Mouse (Mus musculus) T-helper 1 cell (primary cell): ENCODE measurements at regions not wholly inside any gene's neighbourhood (a gene's known extent, or its start where the extent isn't known, plus 50 kb on each side); places are given as distances from the start of the nearest gene placed in this dataset.

Experiments used
- in situ Hi-C: fragments of 300-600 bp; cut with MboI, MseI; formaldehyde crosslinking; loops from one replicate; pipeline ENCODE4 v1.15.1; 2025; ENCODE audit warnings: high pct_unique_total_duplicates

GRCm38 (mm10) chr8:35235815-35236509 lies 529.6 kb upstream of the Gm19410 start:
- in situ Hi-C loops = no loop called here

DNA sequence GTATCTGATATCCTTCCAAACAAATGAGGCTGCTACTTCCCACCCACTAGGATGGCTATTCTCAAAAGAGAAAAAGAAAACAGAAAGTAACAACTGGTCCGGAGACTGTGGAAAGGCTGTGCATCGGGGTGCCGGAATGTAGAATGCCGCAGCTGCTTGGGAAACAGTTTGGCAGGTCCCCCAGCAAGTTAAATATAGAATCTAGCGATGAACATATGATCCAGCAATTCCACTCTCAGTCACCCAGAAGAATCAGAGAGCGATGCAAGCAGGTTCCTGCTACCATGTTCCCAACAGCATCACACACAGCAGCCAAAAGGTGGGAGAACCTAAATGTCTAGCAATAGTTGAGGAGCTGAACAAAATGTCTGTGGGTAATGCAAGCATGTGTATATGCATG lies 528.3 kb upstream of the Gm19410 start:
- in situ Hi-C loops = no loop called here

DNA sequence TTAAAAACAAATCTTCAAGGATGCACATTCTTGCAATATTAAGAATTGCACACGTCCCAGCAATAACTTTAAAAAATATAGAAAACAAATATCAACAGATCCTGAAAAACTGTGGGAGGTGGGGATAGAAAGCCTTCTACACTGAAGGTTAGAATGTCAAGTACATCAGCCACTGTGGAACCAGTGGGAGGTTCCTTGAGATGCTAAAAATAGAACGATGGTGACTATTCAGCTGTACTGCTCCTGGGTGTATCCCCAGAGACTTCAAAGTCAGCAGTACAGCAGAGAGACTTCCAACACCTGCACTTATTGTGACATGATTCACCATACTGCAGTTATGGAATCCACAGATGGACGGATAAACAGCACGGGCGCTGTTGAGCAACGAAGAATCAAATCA lies 524.7 kb upstream of the Gm19410 start:
- in situ Hi-C loops = no loop called here

GRCm38 (mm10) chr8:35243555-35243954 lies 522.0 kb upstream of the Gm19410 start:
- in situ Hi-C loops = no loop called here

- in situ Hi-C loops = no loop called here
Measured at GRCm38 (mm10) chr8:35249747-35250375, 515.7 kb upstream of the Gm19410 start.

DNA sequence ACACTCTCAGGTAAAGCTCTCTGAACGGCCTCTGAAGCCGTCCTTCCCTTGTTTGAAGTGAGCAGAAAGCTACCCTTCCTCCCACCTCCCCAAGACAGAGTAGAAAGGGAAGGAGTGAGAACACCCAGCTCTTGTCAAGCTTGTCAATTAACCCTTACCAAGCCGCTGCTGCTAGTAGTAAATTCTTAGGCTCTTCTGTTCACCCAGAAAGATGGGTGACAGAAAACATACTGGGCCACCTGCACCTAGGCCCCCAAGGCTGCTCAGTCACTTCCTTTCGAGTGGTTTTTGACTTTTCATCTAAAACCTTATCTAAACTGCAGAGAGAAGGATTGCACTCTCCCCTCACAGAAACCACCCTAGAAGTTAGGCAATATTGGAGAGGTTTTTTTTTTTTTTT lies 514.9 kb upstream of the Gm19410 start:
- in situ Hi-C loops = no loop called here

GRCm38 (mm10) chr8:35253946-35254345 lies 511.6 kb upstream of the Gm19410 start:
- in situ Hi-C loops = no loop called here

GRCm38 (mm10) chr8:35255327-35255726 lies 510.3 kb upstream of the Gm19410 start:
- in situ Hi-C loops = no loop called here

DNA sequence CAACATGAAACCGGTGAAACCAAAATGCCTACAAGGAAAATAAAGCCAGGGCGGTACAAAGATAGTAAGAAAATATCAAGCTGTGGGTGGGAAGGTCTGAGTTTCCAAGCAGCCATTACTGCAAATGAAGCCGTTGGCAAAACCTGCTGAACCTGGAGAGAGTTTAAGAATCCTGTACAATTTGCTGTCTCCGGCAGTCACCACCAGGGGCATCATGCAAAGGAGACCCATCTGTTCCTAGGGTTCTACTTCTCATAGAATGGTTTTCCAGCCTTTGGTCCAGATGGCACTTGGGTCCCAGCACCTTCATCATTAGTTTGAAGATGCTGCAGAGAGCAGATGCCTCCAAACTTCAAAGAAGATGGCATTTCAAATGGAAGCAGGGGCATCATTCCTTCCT lies 508.6 kb upstream of the Gm19410 start:
- in situ Hi-C loops = no loop called here

DNA sequence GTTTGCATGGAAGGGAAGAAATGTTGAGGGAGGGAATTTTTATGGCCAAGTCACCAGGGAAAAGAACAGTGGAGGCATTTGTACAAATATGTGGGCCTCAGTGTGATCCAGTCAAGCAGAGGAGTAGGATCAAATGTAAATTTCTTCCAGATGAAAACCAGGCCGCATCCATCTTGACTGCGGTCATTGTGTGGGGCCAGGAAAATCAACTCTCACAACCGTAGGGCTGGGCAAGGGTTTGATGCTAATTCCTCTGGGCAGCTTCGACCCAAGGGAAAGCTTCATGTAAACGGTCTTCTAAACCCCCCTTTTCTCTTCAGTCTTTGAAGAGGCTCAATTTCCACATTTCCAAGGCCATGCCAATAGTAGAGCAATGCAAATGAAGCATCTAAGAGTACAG lies 497.4 kb upstream of the Gm19410 start:
- in situ Hi-C loops = no loop called here

DNA sequence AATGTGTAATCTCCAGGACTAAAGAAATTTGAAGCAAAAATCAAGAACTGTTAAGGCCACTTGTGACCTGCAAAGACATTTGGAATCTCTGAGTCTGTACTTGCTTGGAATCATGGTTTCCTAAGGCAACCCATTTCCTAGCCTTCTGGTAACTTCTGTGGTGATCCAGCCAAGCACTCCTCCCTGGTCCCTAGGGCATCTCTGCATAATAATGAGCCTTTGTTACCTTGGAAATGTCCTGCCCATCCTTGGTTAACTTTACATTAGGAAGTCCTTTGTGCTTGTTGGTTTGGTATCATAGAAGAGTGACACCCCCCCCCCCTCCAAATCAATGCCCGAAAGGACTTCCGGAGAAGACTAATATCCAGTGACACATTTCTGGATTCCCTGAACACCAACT lies 496.6 kb upstream of the Gm19410 start:
- in situ Hi-C loops = no loop called here

DNA sequence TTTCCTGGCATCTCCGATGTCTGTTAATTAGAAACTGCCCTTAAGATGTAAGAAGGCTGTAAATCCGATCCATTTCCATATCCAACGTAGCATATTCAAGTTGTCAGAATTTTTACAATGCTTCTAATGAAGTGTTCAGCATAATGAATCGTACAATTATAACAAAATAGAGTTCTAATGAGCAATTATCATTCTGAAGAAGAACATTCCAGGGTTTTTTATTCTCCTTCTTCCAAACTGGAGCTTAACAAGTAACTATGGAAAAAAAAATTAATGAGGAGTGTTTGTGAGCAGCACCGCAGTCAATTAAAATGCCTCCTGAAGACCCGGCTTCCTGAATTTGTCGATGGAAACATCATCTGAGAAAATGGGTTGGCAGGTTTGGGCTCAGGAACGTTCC lies 489.6 kb upstream of the Gm19410 start:
- in situ Hi-C loops = no loop called here

DNA sequence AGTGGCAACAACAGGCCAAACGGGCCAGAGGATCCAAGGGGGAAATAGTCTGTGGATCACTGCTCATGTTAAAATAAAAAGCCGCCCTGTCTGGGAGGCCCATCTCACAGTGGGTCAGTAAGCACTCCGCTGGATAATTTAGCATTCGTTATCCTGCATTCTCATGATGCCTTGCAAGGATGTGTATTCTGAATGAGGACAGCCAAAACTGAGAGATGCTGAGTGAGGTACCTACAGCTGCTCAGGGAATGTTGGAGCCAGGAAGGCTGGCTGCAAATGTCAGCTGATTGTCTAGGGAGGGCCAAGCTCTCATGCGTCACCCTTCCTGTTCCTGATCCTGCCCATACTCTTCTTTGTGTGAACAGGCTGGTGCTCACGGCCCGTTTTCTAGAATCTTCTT lies 489.1 kb upstream of the Gm19410 start:
- in situ Hi-C loops = no loop called here

DNA sequence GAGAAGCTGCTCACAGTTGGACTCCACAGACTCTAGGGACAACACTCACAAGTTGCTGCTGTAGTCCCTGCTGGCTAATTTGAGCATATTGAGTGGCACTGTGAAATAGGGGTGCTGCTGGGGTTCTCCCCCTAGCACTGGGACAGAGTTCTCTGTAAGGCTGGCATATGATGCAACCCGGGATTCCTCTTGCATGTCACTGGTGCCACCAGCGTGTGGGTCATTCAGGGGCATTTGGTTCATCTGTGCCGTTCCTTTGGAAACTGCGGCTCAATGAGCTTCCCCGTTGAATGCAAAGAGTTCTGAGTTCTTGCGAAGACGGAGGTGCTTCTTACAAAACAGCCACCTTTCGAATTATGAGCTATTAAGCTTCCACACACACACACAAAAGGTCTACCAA lies 486.6 kb upstream of the Gm19410 start:
- in situ Hi-C loops = no loop called here

DNA sequence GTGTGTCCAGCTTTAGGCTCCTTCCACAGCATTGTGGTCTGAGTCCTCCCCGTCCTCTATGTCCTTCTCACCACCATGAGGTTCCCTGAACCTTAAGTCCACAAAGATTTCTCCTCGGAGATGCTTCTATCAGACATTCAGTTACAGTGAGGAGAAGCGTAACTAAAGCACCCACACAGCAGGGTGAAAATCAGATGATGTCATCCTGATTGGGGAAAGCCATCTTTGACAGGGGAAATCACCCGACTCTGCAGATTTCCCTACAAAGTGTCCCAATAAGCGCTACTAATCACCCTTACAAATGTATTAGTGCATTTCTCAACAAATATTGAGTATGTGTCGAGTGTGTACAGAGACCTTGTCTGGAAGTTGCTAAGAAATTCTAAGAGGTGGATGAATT lies 484.8 kb upstream of the Gm19410 start:
- in situ Hi-C loops = loop anchor here (5.0 kb wide), 1 partner anchor 47 kb away; no protein-coding TSS in a partner anchor

DNA sequence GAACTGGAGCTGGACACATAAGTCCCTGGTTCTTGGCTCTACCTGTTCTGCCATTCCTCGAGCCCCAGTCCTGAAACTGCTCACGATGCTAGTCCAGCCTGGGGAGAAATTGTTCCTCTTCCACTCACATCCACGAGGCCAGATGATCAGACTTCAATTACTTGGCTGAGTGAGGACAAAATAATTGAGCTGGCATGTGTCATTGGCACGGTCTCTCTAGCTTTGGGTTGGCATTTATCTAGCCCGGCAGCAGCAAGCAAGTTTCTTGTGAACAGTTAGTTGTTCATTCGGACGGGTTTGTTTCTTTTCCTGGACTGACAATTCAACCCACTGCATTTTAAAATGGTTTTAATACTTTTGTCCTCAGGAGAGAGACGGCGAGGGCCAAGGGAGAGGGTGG lies 482.2 kb upstream of the Gm19410 start:
- in situ Hi-C loops = loop anchor here (5.0 kb wide), 1 partner anchor 44 kb away; no protein-coding TSS in a partner anchor

- in situ Hi-C loops = no loop called here
Measured at GRCm38 (mm10) chr8:35289018-35289417, 476.6 kb upstream of the Gm19410 start.

DNA sequence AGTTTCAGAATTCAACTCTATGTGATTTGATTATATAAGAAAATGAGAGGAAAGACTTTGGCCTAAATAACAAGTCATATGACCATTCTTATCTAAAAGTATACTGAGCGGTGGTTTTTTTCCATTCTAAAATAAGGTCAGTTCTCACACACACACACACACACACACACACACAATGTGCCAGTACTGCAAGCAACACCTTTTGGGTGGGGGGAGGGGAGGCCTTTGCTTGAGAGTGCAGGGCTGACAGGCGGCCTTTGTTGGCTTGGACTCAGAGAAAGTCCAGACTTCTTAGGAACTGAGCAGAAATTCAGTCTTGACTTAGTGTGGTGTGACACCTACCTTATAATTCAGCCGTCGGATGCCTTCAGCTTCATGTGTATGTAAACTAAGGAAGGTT lies 475.6 kb upstream of the Gm19410 start:
- in situ Hi-C loops = no loop called here

DNA sequence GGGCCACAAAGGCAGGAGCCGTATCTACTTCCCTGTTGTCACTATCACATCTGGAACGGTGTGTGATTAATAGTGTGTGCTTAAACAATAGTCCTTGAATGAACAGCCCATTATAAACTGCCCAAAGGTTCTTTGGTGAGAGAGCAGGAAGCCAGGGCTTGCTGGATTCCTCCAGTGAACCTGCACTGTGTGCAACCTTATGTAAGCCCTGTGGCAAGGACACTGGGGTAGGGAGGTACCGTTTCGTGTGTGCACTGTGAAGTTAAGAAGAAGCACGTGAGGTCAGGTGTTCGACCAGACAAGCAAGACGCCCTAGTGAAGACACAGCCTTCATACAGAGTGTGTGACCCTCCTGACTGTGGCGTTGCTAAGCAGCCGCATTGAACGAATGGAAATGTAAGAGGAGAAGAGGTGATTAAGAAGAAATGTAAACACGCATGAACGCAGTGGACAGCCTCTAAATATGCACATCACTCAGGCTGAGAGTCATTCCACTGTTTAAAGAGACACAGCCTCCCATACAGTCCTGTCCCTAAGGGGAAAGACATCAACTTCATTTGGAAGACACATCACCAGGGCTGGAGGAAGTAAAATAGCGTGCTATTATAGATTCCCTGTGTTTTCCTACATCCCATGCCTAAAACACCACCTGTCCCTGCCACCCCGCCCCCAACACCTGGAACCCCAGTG lies 472.0 kb upstream of the Gm19410 start:
- in situ Hi-C loops = no loop called here

DNA sequence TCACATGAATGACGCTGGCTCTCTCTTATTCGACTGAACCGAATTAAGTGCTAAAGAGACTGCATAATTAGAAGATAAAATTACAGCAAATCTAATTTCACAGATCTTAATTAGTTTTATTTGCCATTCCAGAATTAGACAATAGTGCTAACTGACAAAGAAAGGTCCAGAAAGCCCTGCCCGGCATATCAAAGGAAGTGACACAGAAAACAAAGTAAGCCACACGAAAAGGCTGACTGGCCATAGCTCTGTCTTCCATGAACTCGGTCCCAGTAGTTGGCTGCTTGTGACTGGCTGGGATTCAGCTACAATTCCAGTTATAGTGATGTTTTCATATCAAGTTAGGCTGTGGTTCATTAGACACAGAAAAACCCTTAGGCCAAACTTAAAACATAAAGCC lies 468.7 kb upstream of the Gm19410 start:
- in situ Hi-C loops = no loop called here

GRCm38 (mm10) chr8:35299088-35299487 lies 466.5 kb upstream of the Gm19410 start:
- in situ Hi-C loops = no loop called here

DNA sequence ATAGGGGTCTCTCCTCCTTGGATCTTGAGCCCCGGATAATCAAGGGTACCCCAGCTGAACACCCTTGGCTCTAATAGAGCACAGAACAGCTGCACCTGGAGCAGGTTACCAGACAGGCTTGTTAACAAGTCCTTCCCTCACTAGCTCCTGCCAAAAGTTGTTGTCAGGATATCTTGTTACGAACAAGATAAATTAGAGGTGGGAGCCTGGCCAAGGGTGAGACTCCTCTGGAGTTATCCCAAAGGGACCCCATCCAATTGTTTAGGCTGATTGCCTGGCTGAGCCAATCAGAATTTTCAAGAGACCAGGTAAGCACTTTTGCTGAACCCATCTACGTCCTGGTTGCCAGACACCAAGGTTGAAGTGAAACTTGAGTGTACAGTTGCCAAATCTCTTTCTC lies 465.2 kb upstream of the Gm19410 start:
- in situ Hi-C loops = loop anchor here (5.0 kb wide), 1 partner anchor 37 kb away; no protein-coding TSS in a partner anchor
